Mouse (Mus musculus): Measurements from ENCODE around the gene F3.

Gene F3

DNA sequence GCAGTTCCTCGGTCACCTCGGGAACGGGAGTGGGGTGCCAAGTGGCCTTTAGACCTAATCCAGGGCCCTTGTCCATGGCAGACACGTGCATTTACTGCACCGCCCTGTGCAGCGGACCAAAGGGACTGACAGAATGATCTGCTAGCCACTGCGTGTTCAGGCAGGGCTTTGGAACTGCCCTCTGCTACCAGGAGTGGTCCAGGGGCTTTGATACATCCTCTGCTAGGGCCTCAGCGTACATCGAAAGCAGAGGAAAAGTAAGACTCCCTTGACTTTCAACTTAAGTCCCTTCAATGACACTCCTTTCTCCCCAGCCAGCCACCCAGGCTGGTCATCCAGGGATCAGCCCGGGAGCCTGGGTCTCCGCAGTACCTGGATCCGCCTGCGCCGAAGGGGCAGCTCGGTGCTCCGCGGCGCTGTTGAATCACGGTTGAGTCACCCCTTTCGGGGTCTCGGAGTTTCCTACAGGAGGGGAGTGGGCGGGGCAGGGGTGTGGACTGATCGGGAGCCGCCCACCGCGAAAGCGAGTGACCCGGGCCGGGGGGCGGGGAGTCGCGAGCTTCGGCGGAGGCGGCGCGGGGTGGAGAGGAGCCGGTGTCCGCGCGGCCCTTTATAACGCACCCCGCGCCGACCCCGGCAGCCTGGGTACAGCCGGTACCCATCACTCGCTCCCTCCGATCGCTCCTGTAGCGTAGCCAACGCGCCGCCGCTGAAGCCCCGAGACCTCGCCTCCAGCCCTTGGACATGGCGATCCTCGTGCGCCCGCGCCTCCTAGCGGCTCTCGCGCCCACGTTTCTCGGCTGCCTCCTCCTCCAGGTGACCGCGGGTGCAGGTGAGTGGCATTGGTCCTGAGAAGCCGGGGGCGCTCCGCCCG lies at the start of gene F3:
Gene F3 (plus strand): TSS at position 567 of the 874 bp plus-strand sequence.
- DNase-seq (ENCODE audit: low spot score in 2 of 2): peak; percentile 34 to 39

DNA sequence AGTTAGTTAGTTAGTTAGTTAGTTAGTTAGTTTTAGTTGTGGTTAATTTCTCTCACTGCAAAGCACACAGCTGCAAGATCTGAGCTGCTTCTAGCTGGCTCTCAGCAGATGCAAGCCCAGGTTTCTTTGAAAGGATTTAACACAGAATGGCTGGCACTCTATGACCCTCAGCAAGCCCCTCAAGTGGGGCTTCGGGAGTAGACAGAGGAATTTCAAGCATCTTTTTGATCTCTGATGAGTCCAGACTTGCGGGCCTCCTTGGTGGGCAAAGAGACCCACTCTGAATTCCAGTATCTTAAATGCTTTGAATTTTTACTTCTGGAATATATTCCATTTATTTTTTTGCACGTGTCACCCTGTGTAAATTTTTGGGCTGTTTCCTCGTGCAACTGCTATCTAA lies 44.4 kb upstream of the F3 start:
- DNase-seq (ENCODE audit: low spot score in 2 of 2): no peak

DNA sequence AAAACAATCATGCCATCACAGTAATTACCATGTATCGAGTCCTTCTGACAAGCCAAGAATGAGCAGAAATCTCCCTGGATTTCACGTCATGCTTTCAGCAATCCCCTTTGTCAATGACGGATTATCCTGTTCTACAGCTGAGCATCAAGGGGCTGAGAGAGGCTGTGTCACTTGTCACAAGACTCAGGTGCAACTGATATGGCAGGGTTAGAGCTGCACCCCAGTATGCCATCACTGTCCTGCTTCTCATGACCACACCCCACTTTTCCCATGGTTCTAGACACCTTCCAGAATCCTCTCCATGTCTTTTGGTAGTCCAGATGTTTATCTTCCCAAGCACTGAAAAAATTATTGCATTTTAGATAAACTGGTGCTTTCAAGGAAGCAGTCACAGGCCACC lies 43.9 kb upstream of the F3 start:
- no peak for DNase-seq (ENCODE audit: low spot score in 2 of 2)

DNA sequence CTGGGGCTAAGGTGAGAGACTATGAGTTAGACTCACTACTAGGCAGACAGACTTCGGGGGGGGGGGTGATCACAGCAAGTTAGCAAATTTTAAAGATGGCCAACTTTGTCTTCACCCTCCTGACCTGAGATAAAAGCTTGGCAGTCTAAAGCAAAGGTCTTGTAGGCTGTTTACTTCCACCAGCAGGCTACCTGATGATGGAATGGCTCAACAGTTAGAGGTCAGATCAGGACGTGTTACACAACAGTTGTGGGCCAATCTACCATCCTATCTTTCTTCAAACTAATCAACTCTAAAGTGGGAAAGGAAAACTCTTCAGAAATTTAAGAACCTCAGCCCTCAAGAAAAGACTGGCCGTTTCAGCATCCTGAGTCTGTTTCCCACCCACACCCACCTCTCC lies 43.1 kb upstream of the F3 start:
- DNase-seq (ENCODE audit: low spot score in 2 of 2): no peak

DNA sequence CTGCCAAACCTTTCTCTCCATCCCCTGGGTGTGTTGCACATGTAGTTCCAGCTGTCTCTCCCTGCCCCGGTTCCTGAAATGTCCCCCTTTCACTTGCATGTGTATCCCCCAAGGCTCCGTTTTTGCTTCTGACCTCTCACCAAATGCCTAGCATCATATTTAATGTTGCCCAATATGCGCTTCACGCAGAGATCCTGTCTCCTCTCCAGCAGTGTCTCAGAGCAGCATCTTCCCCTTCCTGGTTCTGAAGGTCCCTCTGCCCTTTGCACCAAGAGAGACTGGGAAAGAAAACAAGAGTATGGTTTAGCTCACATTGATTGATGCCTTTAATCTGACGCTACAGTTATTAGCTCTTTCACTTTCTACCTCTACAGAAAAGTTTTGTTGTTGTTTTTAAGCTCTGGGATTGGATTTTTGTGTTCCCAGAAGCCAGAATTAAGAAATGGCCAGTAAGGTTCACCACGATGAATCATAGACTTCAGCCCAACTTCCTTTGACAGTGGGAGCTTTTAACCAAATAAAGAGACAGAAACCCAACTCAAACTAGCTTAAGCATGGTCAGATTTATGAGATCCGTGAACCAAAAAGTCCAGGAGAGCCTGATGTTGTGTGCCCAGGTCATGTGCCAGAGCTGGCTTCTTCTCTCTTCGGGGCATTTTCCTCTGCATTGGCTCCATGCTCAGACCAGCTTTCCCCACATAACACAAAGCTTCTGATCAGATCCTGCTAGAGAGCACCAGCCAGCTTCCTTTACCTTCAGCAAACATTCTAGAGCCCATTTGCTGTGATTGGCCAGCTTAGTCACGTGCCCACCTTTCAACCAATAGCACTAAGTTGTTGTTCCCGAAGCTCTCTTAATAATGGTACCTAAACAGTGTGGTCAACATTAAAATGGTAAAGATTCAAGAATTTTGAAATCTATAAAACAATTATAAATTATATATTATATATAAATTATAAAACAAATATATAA lies 40.6 kb upstream of the F3 start:
- no peak for DNase-seq (ENCODE audit: low spot score in 2 of 2)

DNA sequence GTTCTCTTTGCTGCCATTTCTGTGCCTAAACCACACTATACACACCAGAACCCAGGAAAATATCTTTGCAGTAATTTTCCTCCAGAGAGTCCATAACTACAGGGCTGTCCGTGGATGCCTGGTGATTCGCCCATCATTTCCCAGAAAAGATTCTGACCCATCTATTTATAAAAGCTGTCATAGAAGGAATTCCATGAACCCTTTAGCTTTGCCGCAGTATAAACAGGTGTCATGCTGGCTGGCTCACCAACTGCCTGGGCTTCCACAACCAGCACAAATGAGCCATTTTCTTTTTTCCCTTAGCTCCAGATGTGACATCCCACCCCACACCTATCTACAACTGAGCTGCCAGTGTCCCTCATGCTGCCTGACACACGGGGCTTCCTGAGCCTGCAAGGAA lies 38.8 kb upstream of the F3 start:
- no peak for DNase-seq (ENCODE audit: low spot score in 2 of 2)

DNA sequence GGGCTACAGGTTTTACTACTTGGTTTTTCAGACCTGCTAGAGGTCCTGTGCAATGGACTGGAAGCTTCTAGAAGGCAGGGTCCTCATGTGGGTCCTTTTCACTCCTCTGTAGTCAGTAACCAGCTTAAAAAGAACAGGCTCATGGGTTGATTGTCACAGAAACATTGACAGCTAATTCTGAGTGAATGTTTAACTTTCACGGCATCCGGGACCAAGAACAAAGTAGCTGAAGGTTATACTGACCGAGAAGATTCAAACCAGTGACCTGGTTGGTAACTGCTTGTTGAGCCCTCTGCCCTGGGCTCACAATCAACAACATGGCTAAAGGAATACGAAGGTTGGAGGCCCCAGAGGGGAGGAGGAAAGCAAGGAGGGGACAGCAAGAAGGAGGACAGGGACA lies 38.4 kb upstream of the F3 start:
- no peak for DNase-seq (ENCODE audit: low spot score in 2 of 2)

DNA sequence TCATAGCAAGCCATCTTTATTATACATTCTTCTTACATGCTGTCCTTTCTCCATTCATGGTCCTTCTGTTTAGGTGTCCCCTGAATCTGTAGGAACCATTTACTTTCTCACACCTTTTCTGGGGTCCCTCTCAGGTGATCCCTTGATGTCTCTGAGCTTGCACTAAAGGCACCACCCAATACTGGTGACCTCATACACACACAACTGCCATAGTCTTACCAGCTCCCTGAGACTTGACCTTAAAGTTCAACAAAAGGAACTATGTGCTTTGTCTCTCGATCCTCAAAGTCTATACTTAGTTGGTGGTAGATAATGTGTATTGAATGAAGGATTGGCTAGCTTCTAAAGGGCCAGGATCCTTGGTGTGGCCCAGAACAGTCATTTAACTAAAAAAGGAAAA lies 37.4 kb upstream of the F3 start:
- DNase-seq (ENCODE audit: low spot score in 2 of 2): no peak

DNA sequence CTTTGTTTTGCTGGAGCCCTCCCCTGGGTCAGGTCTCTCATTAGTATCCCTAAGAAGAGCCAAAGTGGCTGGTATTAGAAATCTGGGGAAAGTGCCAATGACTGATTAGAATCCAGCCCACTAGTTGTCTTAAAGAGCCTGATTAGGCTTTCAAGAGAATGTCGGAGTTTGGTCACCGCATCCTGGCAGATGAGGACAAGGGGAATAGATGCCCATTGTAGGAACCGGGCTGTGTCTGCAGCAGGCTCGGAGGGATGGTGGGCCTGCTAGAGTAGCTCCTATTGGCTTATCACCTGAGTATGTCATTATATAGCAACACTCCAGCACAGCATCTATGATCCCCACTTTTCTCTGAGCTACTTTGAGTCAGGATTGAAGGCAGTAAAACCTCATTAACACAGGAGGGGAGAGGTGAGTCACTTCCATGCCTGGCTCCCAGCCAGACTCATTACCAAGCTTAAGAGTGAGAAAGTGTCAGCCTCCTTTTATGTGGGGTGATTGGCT lies 36.9 kb upstream of the F3 start:
- no peak for DNase-seq (ENCODE audit: low spot score in 2 of 2)

DNA sequence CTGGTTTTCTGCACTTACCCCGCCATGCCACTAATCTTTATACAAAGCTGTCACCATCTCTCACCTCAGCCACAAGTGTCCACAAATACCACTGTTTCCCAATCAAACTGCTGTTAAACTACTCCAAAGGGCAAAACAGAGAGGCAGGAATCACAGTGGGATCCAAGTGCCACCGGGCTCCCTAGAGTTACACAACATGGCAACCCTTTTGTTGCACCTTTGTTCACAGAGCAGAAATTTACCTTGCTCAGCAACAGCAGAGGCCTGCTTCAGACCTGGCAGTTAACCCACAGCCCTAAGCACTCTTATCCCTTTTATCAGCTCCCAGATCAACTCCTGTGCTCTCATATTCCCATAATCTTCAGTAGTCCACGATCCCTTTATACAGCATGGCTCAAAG lies 35.6 kb upstream of the F3 start:
- no peak for DNase-seq (ENCODE audit: low spot score in 2 of 2)

DNA sequence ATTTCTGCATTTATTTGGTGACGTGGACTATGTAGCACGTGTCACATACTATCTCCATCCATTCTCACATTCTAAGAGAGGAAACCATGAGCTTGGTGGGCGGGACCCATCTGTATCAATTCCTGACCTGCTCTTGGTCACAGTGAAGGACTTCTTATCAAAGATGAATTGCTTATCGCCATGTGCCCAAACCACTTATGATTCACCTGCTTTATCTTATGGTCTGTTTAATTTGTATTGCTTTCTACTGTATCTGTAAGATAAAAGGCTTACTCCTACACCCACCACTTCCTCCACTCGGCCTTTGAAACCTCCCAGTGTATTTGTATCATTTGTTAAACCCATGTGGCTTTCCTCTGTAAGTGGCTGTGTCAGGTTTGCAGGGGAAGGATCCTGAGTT lies 34.3 kb upstream of the F3 start:
- no peak for DNase-seq (ENCODE audit: low spot score in 2 of 2)

DNA sequence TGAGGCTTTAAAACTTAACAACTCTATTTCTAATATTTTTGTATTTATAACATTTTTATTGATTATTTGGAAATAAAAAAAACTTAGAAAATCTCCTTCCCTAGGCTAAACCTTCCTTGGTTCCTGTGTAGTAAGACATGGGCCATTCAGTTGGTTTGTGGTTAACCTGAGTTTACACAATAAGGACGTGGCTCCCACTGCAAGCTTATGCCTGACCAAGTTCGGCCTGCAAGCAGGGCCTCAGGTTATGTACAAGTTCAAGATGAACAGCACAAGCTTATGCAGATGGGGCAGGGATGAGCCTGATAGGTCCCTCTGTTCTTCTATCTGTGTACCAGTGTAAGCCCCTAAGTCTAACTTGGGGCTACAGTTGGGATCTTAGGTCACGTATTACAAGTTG lies 33.6 kb upstream of the F3 start:
- no peak for DNase-seq (ENCODE audit: low spot score in 2 of 2)

DNA sequence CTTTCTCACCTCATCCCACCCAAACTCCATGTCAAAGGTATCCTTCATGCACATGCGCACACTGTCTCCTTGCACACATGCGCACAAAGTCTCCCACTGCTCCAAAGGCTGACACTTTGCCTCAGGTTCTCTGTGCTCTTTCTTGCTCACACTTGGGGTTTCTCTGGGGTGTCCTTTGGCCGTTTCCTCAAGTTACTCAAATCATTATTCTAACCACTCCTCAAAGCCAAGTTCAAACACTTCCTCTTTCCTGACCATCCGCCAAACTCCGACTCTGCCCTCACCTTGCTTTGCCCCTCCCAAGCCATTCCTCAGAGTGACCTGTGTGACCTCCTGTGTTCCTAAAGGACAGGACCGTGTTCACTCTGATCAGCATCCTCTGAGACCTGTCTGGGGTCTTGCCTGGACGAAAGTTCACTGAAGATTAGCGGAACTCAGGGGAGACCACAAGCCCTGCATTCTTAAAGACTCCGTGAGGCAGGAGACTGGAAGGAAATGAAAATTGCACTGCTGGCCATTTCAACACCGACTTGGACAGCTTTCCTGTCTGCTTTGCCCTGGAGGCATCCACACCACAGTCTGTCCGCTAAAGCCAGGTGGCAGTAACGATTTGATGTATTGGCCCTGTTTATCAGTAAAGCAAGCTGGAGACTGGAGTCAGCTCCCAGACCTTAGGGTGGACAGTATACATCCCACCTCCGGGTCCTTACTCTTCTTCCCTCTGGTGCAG lies 30.2 kb upstream of the F3 start:
- DNase-seq (ENCODE audit: low spot score in 2 of 2): no peak

DNA sequence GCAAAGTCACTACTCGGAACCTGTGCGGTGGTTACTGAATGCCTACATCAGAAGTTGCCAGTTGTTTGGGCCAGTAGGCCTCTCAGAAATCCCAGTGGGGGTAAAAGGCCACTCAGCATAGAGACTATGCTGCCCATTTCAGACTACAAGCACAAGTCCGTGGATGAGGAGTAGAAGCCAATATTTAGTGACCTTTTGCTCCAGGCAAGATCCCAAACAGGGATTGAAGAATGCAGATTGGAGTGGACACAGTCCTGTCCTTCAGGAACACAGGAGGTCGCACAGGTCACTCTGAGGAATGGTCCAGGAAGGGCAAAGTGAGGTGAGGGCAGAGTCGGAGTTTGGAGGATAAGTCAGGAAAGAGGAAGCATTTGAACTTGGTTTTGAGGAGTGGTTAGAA lies 29.6 kb upstream of the F3 start:
- DNase-seq (ENCODE audit: low spot score in 2 of 2): no peak

DNA sequence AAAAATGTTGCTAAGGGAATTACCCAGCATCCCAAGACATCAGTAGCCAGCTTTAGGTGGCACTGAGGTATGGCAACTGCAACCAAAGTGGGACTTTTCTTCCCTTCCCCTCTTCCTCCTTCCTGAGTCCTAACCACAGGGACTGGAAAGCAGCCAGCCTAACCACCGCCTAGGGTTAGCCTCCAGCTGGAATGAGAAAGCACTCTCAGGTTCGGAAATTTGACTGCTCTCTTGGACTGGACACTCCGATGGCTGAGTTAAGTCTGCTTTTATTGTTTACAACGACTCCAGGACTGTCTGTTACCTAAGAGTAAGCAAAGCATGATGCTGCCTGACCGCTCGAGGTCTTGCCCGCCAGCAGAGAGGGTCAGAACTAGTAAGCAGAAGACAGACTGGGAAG lies 26.2 kb upstream of the F3 start:
- no peak for DNase-seq (ENCODE audit: low spot score in 2 of 2)

DNA sequence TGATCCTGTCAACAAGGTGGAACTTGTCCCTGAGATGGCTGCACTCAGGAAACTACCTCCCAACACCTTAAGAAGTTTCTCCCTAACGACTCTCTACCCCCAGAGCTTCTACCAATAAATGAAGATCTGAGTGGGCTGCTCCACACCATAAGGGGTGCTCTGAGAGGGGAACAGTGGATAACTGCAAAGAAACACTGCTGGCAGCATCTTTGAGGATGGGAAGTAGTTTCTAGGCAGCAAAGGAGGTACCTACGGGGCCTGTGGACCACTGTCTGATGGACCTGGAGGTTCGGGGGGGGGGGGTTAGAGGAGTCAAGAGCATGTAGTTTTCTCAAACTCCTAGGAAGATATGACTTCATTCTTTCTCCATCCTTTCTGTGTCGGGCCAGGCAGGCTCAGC lies 23.9 kb upstream of the F3 start:
- DNase-seq (ENCODE audit: low spot score in 2 of 2): no peak

DNA sequence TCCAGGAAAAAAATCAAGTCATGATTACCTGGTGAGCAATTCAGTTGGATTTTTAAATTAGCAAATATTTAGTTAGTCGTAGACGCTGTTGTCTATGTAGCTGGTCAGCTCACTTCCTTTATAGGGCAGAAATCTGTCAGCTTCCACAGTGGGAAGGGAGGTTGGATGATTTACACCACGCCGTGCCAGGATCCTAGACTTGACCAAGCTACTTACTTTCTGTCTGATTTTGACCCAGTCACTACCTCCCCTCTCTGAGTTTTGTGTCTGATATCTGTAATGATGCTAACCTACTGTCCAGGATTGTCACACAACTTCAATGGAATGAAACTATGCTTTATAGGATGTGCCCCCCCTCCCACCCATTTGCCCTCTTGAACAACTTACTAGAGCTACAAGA lies 23.5 kb upstream of the F3 start:
- DNase-seq (ENCODE audit: low spot score in 2 of 2): no peak

DNA sequence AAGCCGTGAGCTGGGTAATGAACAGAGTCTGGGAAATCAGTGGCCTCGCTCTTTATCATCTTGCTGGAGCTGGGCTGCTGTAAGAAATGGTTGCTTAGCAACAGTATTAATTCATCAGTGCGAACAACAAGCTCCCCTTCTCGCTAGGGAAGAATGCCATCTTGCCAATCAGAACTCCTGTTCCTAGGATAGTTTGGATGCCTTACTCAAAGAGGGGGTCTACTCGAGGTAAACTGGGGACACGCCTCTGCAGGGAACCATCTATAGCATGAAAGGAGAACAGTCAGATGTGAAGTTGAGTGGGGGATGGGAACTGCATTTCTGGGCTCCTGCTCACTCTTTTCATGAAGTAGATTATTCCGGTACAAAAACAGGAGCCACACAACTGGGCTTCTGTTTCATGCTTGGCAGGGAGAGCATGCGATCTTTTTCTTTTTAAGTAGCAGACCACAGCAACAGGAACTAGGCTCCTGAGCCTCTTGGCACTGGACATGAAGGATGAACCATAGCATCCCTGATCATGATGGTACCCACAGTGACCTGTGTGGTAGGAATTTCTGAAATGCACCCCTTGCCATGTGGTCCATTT lies 22.9 kb upstream of the F3 start:
- DNase-seq (ENCODE audit: low spot score in 2 of 2): no peak

DNA sequence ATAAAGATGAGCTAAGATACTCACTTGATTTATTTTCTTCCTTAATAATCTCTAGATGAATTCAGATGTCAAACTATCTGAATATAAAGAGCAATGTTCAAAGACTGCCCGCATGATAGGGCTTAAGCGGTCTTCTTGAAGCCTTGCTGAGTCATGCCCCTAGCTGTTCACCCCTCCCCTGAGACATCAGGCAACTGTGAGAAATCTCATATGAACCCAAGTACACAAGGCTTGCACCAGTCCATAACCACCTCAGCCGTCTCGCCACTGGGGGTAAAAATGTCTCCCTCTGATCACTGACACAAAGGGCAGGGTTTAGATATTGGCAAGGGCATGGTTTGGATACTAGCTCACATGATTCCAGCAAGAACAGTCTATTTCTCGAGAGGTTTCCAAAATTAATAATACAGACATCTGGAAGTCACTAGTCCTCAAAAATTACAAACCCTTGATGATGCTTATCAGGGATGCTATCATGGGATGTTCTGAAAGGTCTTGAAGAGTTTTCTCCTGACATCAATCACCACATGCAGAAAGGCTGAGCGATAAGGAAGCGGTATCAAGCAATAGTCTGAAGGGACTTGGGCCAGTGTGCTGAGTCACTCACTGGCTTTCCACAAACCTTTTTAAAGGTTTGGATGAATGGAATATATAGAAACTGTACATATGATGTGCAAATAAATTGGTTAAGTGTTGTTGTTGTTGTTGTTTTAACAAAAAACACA lies 20.0 kb upstream of the F3 start:
- DNase-seq (ENCODE audit: low spot score in 2 of 2): no peak

DNA sequence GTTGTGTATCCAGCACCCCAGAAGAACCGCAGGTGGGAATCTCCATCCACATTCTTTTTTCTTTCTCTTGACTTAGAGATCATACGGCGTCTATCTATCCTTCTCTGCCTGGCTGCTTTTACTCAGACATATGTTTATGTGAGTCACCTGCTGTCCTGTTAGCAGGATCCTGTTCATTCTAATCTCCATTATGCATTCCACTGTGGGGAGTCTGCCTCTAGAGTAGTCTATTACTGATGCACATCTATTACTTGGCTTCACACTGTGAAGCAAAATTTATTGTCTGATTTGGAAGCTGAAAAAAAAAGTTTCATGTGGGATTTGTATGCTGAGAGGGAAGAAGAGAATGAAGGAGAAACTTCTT lies 19.5 kb upstream of the F3 start:
- no peak for DNase-seq (ENCODE audit: low spot score in 2 of 2)

DNA sequence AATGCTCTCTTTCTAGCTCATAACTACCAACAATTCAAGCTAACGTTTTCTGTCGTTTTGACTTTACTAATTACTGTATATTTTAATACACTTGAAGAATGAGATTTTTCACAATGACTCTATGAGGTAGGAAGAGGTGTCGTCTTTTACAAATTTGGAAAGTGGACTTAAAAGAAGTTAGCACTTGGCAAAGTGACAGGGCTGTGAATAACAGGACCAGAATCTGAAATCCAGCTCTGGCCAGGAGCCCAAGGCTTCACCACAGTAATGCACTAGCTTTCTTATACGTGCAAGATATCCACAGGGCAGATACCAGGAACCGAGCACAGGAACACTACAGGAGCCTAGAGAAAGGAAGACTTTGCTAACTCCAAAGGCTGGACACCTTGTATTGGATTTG lies 17.2 kb upstream of the F3 start:
- DNase-seq (ENCODE audit: low spot score in 2 of 2): no peak
